Mouse (Mus musculus) right cerebral cortex, postnatal 14 days (tissue): ENCODE data around the gene Ccdc83.

Experiments used
- DNase-seq: peaks from one replicate; pipeline ENCODE4 v3.0.0; 2022

Gene Ccdc83

GRCm38 (mm10) chr7:90259899-90260298 is 5.7 kb downstream of the Ccdc83 start:
- no peak for DNase-seq

DNA sequence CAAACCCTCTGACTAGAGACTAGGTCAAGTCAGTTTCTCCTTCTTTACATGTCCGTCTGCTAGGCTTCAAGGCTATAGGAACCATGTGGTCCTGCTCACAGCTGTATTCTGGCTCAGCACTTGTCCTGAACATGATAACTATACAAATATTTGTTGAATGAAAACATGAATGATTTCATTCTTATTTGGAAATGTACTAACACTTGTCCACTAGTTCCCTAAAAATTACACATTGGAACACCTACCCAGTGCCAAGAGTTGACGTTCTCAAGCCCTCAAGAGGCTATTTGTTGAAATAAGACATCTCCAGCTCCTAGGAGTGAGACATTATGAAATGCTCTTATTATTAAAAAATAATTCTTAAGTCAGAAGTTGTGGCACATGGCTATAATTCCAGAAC is 6.9 kb downstream of the Ccdc83 start:
- DNase-seq = no peak

GRCm38 (mm10) chr7:90252946-90253345 is 12.6 kb downstream of the Ccdc83 start:
- no peak for DNase-seq

GRCm38 (mm10) chr7:90243643-90244042 is 21.9 kb downstream of the Ccdc83 start:
- no peak for DNase-seq

DNA sequence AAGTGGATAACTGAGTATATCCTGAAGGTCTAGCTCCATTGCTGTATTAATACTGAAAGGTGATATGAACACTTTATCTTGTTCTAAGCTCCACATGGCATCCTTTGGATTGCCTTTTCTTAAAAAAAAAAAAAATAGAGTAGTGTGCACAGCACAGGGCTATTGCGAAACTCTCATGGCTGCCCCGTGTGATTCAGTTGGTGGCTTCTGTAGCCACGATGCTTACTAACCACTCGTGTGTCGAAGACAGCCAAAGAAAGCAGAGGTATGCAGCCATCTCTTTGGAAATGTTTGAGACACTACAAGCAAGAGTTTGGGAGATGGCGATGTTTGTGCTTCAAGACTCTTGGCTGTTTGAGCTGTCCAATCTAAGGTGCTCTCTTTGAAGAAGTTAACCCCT is 22.4 kb downstream of the Ccdc83 start:
- DNase-seq = no peak

DNA sequence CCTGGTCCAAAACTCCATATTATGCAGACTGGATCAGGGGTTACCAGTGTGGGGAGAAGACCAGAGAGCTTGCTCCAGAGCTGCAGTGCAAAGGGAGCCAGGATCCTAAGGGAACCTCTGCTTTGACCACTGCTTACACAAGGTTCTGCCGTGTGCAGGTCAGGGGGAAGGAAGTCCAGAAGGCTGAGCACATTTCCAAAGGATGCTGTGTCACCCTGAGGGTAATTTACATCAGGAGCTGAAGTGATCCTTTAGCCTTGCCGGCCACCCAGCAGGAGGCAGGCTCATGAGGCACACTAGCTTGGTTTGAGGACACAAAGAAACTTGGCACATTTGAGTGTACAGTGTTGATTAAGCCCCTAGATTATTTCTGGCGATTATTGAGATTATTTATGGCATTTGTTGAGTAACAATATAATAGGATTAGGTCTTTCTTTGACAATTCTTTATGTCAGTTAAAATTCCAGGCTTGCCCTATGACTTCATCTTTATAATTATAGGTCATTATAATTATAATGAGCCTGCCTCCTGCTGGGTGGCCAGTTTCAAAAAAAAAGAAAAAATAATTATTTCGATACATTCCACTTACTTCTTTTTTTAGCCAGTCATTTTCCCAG is 29.2 kb downstream of the Ccdc83 start:
- no peak for DNase-seq

GRCm38 (mm10) chr7:90233921-90234320 is 31.7 kb downstream of the Ccdc83 start:
- DNase-seq = no peak

- peak; percentile 24 for DNase-seq
Observed at GRCm38 (mm10) chr7:90231431-90231830, 34.1 kb downstream of the Ccdc83 start.

GRCm38 (mm10) chr7:90228884-90229283 is 36.7 kb downstream of the Ccdc83 start:
- peak; percentile 23 for DNase-seq

DNA sequence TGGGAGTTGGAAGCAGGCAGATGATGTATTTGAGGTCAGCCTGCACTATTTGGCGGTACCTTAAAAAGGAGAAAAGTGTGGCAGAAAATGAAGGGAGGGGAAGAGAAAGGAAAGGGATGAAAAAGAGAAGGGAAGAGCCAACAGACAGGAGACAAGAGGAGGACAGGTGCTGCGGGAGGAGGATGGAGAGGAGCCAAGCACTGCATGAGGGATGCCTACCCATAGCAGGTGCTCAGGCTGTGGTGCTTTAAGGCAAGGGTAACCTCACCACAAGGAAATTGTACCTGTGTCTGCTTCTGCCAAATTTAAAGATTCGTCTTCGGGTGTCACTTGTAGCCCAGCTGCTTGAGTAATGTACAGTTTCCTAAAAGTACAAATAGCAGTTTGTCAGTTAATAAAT is 37.5 kb downstream of the Ccdc83 start:
- no peak for DNase-seq

GRCm38 (mm10) chr7:90221487-90221886 is 44.1 kb downstream of the Ccdc83 start:
- DNase-seq = no peak

GRCm38 (mm10) chr7:90218122-90218521 is 47.5 kb downstream of the Ccdc83 start:
- no peak for DNase-seq

DNA sequence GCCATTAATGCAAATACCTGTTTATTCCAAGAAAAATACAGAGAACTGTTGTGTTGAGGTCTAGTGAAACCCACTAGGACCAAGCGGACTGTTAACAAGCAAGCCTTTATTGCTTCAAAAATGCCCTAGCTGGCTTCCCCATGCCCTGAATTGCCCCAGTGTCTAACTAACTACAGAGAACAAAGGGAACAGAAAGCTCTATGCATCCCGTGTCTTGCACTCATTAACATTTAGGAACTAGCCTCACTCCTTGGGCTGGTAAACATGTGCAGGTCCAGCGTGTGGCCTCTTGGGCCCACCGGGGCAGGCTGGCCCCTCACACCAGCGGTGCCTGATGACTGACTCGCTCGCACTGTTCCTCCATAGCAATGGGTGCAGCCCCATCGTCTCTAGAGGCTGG is 49.1 kb downstream of the Ccdc83 start:
- DNase-seq = no peak

DNA sequence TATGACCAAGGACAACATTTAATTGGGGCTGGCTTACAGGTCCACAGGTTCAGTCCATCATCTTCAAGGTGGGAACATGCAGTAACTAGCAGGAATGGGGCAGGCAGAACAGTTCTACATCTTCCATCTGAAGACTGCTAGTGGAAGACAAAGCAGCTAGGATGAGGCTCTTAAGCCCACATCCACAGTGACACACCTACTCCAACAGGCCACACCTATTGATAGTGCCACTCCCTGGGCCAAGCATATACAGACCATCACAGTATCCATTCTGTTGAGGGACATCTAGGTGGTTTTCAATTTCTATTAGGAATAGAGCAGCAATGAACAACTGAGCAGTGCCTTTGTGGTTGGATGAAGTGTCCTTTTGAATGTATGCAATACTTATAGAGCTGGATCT is 54.6 kb downstream of the Ccdc83 start:
- no peak for DNase-seq

DNA sequence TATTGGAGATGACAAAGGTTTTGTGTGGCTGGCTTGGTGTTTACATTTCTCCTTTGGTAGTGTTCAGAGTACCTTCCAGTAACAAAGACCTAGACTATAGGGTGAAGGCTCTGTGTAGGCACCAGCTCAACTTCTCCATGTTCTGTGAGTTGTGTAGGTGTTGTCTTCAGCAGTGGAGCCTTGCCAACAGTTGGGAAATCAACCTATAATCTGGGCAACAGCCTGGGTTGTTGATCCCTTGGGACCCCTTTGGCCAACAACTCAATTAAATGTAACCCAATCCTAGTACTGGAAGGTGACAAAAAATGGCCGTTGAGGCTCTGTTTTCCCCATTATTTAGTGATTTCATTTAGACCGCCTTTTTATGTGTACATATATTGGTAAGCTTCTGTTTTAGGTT is 55.5 kb downstream of the Ccdc83 start:
- no peak for DNase-seq

DNA sequence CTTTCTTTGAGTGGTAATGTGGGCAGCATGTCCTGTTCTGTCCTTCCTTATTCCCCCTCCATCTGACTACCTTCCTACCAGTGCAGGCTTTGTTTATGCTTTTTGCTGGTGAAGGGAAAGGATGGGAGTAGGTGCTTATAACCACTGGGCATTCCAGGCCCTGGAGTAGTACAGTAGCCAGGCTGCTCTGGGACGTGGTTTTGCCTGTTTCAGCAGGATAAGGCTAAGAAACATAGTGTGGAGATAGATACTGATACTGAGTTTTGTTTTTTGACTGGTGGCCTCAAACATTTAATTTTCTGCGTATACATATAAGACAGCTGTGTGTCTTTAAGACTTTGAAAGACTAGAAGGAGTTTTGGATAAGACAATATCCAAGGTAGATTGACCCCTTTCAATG is 61.7 kb downstream of the Ccdc83 start:
- no peak for DNase-seq

GRCm38 (mm10) chr7:90201877-90202465 is 63.6 kb downstream of the Ccdc83 start:
- no peak for DNase-seq

- DNase-seq = no peak
Observed at GRCm38 (mm10) chr7:90200251-90200650, 65.3 kb downstream of the Ccdc83 start.

- no peak for DNase-seq
Observed at GRCm38 (mm10) chr7:90180635-90181034, 84.9 kb downstream of the Ccdc83 start.

DNA sequence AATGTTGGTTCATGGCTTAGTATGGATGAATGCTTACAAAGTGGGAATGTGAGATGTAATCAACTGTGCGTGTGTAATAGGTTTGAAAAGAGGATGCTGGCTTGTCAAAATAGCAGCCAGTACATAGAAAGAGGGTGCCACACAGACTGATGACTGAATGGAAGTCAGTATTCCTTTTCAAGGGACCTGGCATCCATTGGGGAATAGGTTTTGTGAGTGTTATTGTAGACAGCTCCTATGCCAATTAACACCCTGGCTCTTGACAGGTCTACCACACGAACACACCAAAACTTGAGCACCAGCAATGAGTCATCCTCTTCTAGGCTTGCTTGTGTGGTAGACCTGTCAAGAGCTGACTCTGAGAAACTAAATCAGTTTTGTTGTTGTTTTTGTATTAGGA is 90.0 kb downstream of the Ccdc83 start:
- DNase-seq = no peak
